Mouse (Mus musculus) ES-E14 (cell line): Measurements from ENCODE around the gene Lrrc75a. TPM values are rescaled to one million over a fixed set of nuclear protein-coding genes. Genes with fewer than 3 reads are reported as not detected.

Source experiments
- DNase-seq: peaks from one replicate; pipeline ENCODE4 v3.0.0-alpha.2; 2013; ENCODE audit warnings: low read depth, low spot score
- H3K27ac ChIP-seq: 2 replicates; pipeline ENCODE4 v1.5.1; 2012; ENCODE audit warnings: low read depth, mild to moderate bottlenecking, low read length, moderate library complexity, mixed read lengths; ENCODE audit not compliant: poor library complexity, insufficient read depth, severe bottlenecking
- H3K36me3 ChIP-seq: 2 replicates; pipeline ENCODE4 v1.6.1; 2012; ENCODE audit warnings: mild to moderate bottlenecking, low read length, moderate library complexity, mixed read lengths; ENCODE audit not compliant: control insufficient read depth, poor library complexity, insufficient read depth, severe bottlenecking
- H3K4me1 ChIP-seq, 2 experiments: fragments of 150-350 bp in 1 of 2; sonication (generic) in 1 of 2; 2 replicates each; pipeline ENCODE4 v1.6.1; 2012; ENCODE audit warnings: low read length in 2 of 2, mild to moderate bottlenecking in 1 of 2, mixed read lengths in 1 of 2; ENCODE audit not compliant: control insufficient read depth in 2 of 2, insufficient read depth in 2 of 2, poor library complexity in 1 of 2
- H3K4me3 ChIP-seq, 2 experiments: fragments of 150-350 bp in 1 of 2; sonication (generic) in 1 of 2; 2 replicates each; pipeline ENCODE4 v1.5.1; 2012; ENCODE audit warnings: low read length in 2 of 2, low read depth in 1 of 2, mild to moderate bottlenecking in 1 of 2, mixed read lengths in 1 of 2; ENCODE audit not compliant: insufficient read depth in 1 of 2, poor library complexity in 1 of 2, severe bottlenecking in 1 of 2
- H3K9ac ChIP-seq: 2 replicates; pipeline ENCODE4 v1.6.1; 2012; ENCODE audit warnings: low read depth, mild to moderate bottlenecking, low read length, mixed read lengths; ENCODE audit not compliant: poor library complexity, insufficient read depth, severe bottlenecking
- H3K9me3 ChIP-seq: fragments of 150-350 bp; sonication (generic); 2 replicates; pipeline ENCODE4 v1.6.1; 2012; ENCODE audit warnings: low read depth, mild to moderate bottlenecking, low read length; ENCODE audit not compliant: control insufficient read depth, insufficient read depth
- CHD2 ChIP-seq: IDR thresholded peaks from 2 replicates; pipeline ENCODE4 v1.6.1; 2014; ENCODE audit warnings: mild to moderate bottlenecking, low read depth, low read length, inconsistent platforms
- HCFC1 ChIP-seq: IDR thresholded peaks from 2 replicates; pipeline ENCODE4 v1.6.1; 2012; ENCODE audit warnings: low read length, inconsistent platforms, borderline replicate concordance; ENCODE audit not compliant: insufficient read depth
- MAFK ChIP-seq: IDR thresholded peaks from 2 replicates; pipeline ENCODE4 v1.6.1; 2014; ENCODE audit warnings: mild to moderate bottlenecking, low read depth, low read length, inconsistent platforms; ENCODE audit not compliant: insufficient read depth
- ZC3H11A ChIP-seq: IDR thresholded peaks from 2 replicates; pipeline ENCODE4 v1.6.1; 2012; ENCODE audit warnings: low read depth, mild to moderate bottlenecking, inconsistent platforms, low read length, borderline replicate concordance
- ZNF384 ChIP-seq: IDR thresholded peaks from 2 replicates; pipeline ENCODE4 v1.6.1; 2012; ENCODE audit warnings: low read depth, low read length, inconsistent platforms
- in situ Hi-C, 2 experiments: fragments of 600-800 bp; cut with MboI; formaldehyde crosslinking; loops; one replicate each; pipeline ENCODE4 v1.15.1; 2025; ENCODE audit warnings: low sequenced_read_pairs in 2 of 2, inconsistent platforms in 1 of 2; ENCODE audit not compliant: unreplicated experiment in 2 of 2
- total RNA-seq: library from RNA; depleted of rRNA; stranded (reverse); fragments of 300-350 nt; gene quantifications from 2 replicates; pipeline ENCODE4 v1.2.3, GENCODE M21; 2012

The Lrrc75a gene
- total RNA-seq, 1 experiment, result 9.9 TPM

GRCm38 (mm10) chr11:62640378-62640777 lies 7.9 kb downstream of the Lrrc75a start:
- Histone ChIP-seq H3K4me3 (no peak overlapping the region), H3K36me3 (no peaks in the 10 kb centered on the region; the same call in 1 of the 2 replicates), H3K9me3 (no peaks in the 10 kb centered on the region), H3K27ac (no peak overlapping the region), H3K4me1 (peaks cover 11 to 29% of the 10 kb centered on the region in 2 experiments), H3K9ac (no peak overlapping the region)
- no peak for DNase-seq
- TF ChIP-seq CHD2 (no peak), ZC3H11A (no peak), ZNF384 (no peak), MAFK (no peak), HCFC1 (no peak)
- in situ Hi-C loops, result no loop called here

GRCm38 (mm10) chr11:62638402-62638801 lies 9.9 kb downstream of the Lrrc75a start:
- TF ChIP-seq ZNF384 (no peak), CHD2 (no peak), MAFK (no peak), ZC3H11A (no peak), HCFC1 (no peak)
- Histone ChIP-seq H3K9ac (no peak overlapping the region), H3K36me3 (no peaks in the 10 kb centered on the region; the same call in 1 of the 2 replicates), H3K4me1 (peaks cover 3 to 18% of the 10 kb centered on the region in 2 experiments; a peak in 2 of 4 replicates), H3K9me3 (no peaks in the 10 kb centered on the region), H3K27ac (no peak overlapping the region), H3K4me3 (no peak overlapping the region)
- DNase-seq, result no peak
- in situ Hi-C loops, result no loop called here

DNA sequence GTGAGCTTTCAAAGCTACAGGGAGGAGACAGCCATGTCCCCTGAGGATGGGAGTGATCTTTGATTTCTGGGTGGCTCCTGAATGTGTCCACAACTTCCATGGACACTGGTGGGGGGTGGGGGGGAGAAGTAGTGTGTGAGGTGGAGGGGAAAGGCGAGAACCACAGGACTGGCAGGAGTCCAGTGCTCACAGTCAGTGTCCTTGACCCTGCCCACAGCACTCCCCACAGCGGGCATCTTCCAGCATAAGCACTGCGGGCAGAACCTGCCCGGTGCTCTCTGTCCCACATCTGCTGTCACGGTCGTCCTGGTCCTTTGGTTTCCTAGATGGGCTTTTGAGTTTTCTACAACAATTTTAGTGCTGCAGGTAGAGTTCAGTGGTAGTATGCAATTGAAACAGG lies 10.5 kb downstream of the Lrrc75a start:
- Histone ChIP-seq H3K9ac (no peak overlapping the region), H3K27ac (no peak overlapping the region), H3K9me3 (no peaks in the 10 kb centered on the region), H3K36me3 (no peaks in the 10 kb centered on the region; the same call in 1 of the 2 replicates), H3K4me1 (peaks cover 3 to 13% of the 10 kb centered on the region in 2 experiments; a peak in 2 of 4 replicates), H3K4me3 (no peak overlapping the region)
- DNase-seq, result no peak
- in situ Hi-C loops, result no loop called here
- TF ChIP-seq CHD2 (no peak), MAFK (no peak), HCFC1 (no peak), ZC3H11A (no peak), ZNF384 (no peak)

- H3K36me3 ChIP-seq, result peaks cover under 1% of the 10 kb centered on the region; the same call in 1 of the 2 replicates
- H3K4me1 ChIP-seq, result peaks cover 3 to 9% of the 10 kb centered on the region in 2 experiments; a peak in 2 of 4 replicates
- in situ Hi-C loops, result no loop called here
- H3K27ac ChIP-seq, result no peak overlapping the region
- H3K4me3 ChIP-seq, result no peak overlapping the region
- DNase-seq, result no peak
- no peak overlapping the region for H3K9ac ChIP-seq
- TF ChIP-seq CHD2, result no peak
- TF ChIP-seq MAFK, result no peak
- TF ChIP-seq HCFC1, result no peak
- no peak for TF ChIP-seq ZNF384
- no peak for TF ChIP-seq ZC3H11A
- no peaks in the 10 kb centered on the region for H3K9me3 ChIP-seq
These were observed 10.9 kb downstream of the Lrrc75a start for GRCm38 (mm10) chr11:62637401-62637800.

DNA sequence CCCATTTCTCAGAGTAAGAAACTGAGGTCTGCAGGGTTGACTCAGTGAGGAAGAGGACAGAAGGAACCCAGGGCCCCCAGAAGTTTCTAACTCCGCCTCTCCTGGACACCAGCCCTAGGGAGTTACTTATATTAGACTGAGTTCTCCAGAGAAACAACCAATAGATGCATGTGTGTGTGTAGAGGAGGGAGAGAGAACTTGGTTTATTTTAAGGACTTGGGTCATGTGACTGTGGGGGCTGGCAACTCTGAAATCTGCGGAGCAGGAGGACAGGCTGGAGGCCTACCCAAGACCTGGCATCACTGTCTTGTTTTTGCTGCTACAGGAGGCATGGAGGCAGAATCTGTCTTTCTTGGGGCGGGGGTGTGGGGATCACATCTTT lies 11.5 kb downstream of the Lrrc75a start:
- no peak overlapping the region for H3K4me3 ChIP-seq
- no peak overlapping the region for H3K27ac ChIP-seq
- peaks cover 3 to 8% of the 10 kb centered on the region in 2 experiments; a peak in 2 of 4 replicates for H3K4me1 ChIP-seq
- H3K9ac ChIP-seq, result no peak overlapping the region
- peaks cover 2% of the 10 kb centered on the region; the same call in 1 of the 2 replicates for H3K36me3 ChIP-seq
- no peak for TF ChIP-seq ZNF384
- TF ChIP-seq MAFK, result no peak
- TF ChIP-seq ZC3H11A, result no peak
- no peak for TF ChIP-seq HCFC1
- TF ChIP-seq CHD2, result no peak
- no peak for DNase-seq
- H3K9me3 ChIP-seq, result no peaks in the 10 kb centered on the region
- in situ Hi-C loops, result no loop called here
